Mouse (Mus musculus) bone marrow, adult 2 months (tissue): ENCODE data around the gene Syt14. TPM values are rescaled to one million over a fixed set of nuclear protein-coding genes. Genes with fewer than 3 reads are reported as not detected.

Source experiments
- H3K27ac ChIP-seq: fragments of 200-500 bp; 2 replicates; pipeline ENCODE4 v1.5.1; 2012; ENCODE audit warnings: low read depth, mild to moderate bottlenecking, control low read depth, inconsistent platforms, low read length; ENCODE audit not compliant: control insufficient read depth, poor library complexity, insufficient read depth
- H3K4me1 ChIP-seq: fragments of 200-500 bp; 2 replicates; pipeline ENCODE4 v1.6.1; 2011; ENCODE audit warnings: low read length; ENCODE audit not compliant: control insufficient read depth, insufficient read depth
- H3K4me3 ChIP-seq: fragments of 200-500 bp; replicated peaks from 2 replicates; pipeline ENCODE3; 2011; ENCODE audit warnings: mild to moderate bottlenecking, low read depth, low read length, control low read depth; ENCODE audit not compliant: control insufficient read depth
- CTCF ChIP-seq: fragments of 200-500 bp; IDR thresholded peaks from 2 replicates; pipeline ENCODE4 v1.5.1; 2011; ENCODE audit warnings: low read length, control low read depth; ENCODE audit not compliant: control insufficient read depth, insufficient read depth
- POLR2A ChIP-seq: fragments of 200-500 bp; IDR thresholded peaks from 2 replicates; pipeline ENCODE4 v1.6.1; 2011; ENCODE audit warnings: low read depth, mild to moderate bottlenecking, control low read depth, low read length, borderline replicate concordance; ENCODE audit not compliant: control insufficient read depth
- WGBS: fragments of 180-500 bp; shearing (Covaris S2); methylation state at CpG from one replicate; pipeline ENCODE4 v1.1.7; 2018; 5-methylcytosine and 5-hydroxymethylcytosine counted together
- polyA plus RNA-seq: library from polyadenylated mRNA; stranded (reverse); fragments of >200 nt; gene quantifications from 2 replicates; pipeline ENCODE4 v1.2.4, GENCODE M21; 2011; ENCODE audit warnings: low replicate concordance; ENCODE audit not compliant: missing spikeins, insufficient read depth, insufficient read length

Gene Syt14
- polyA plus RNA-seq, 1 experiment, result 2.1 TPM

- H3K4me3 ChIP-seq, result no peak overlapping the region
- TF ChIP-seq POLR2A, result no peak
- no peak for TF ChIP-seq CTCF
- no peak overlapping the region for H3K27ac ChIP-seq
- WGBS, result 77% methylated on average over 3 of the region's 3 CpGs
- H3K4me1 ChIP-seq, result no peaks in the 10 kb centered on the region
These were observed 134.7 kb downstream of the Syt14 start for GRCm38 (mm10) chr1:192900913-192901312.

- TF ChIP-seq CTCF, result no peak
- no peak for TF ChIP-seq POLR2A
- Histone ChIP-seq H3K4me1 (no peaks in the 10 kb centered on the region), H3K4me3 (no peak overlapping the region), H3K27ac (no peak overlapping the region)
- WGBS, result 61% methylated on average over 2 of the region's 2 CpGs
These were observed 136.8 kb downstream of the Syt14 start for GRCm38 (mm10) chr1:192898742-192899141.

- 73% methylated on average over 10 of the region's 10 CpGs for WGBS
- TF ChIP-seq POLR2A (no peak), CTCF (no peak)
- Histone ChIP-seq H3K27ac (no peak overlapping the region), H3K4me3 (no peak overlapping the region), H3K4me1 (no peaks in the 10 kb centered on the region)
These were observed 138.4 kb downstream of the Syt14 start for GRCm38 (mm10) chr1:192897218-192897617.

GRCm38 (mm10) chr1:192896076-192896475 is 139.5 kb downstream of the Syt14 start:
- H3K4me1 ChIP-seq, result no peaks in the 10 kb centered on the region
- H3K27ac ChIP-seq, result no peak overlapping the region
- no peak overlapping the region for H3K4me3 ChIP-seq
- TF ChIP-seq CTCF, result no peak
- no peak for TF ChIP-seq POLR2A
- 78% methylated on average over 3 of the region's 3 CpGs for WGBS

GRCm38 (mm10) chr1:192890716-192891115 is 144.9 kb downstream of the Syt14 start:
- WGBS, result 73% methylated on average over 3 of the region's 3 CpGs
- no peaks in the 10 kb centered on the region for H3K4me1 ChIP-seq
- TF ChIP-seq CTCF (no peak), POLR2A (no peak)
- no peak overlapping the region for H3K27ac ChIP-seq
- H3K4me3 ChIP-seq, result no peak overlapping the region

- WGBS, result 60% methylated on average over 2 of the region's 2 CpGs
- H3K27ac ChIP-seq, result no peak overlapping the region
- H3K4me1 ChIP-seq, result no peaks in the 10 kb centered on the region
- H3K4me3 ChIP-seq, result no peak overlapping the region
- no peak for TF ChIP-seq CTCF
- TF ChIP-seq POLR2A, result no peak
These were observed 152.8 kb downstream of the Syt14 start for GRCm38 (mm10) chr1:192882617-192883295.

- WGBS, result 74% methylated on average over 4 of the region's 4 CpGs
- no peak overlapping the region for H3K27ac ChIP-seq
- H3K4me1 ChIP-seq, result no peaks in the 10 kb centered on the region
- no peak overlapping the region for H3K4me3 ChIP-seq
- TF ChIP-seq CTCF, result no peak
- no peak for TF ChIP-seq POLR2A
These were observed 155.4 kb downstream of the Syt14 start for GRCm38 (mm10) chr1:192880130-192880529.

GRCm38 (mm10) chr1:192879086-192879580 is 156.4 kb downstream of the Syt14 start:
- Histone ChIP-seq H3K4me3 (no peak overlapping the region), H3K4me1 (no peaks in the 10 kb centered on the region), H3K27ac (no peak overlapping the region)
- no peak for TF ChIP-seq POLR2A
- WGBS, result 76% methylated on average over 7 of the region's 7 CpGs

- no peak overlapping the region for H3K27ac ChIP-seq
- H3K4me3 ChIP-seq, result no peak overlapping the region
- WGBS, result 65% methylated on average over 5 of the region's 5 CpGs
- H3K4me1 ChIP-seq, result no peaks in the 10 kb centered on the region
- TF ChIP-seq CTCF (no peak), POLR2A (no peak)
These were observed 162.7 kb downstream of the Syt14 start for GRCm38 (mm10) chr1:192872841-192873240.
